Mouse (Mus musculus) cerebellum, adult 2 months (tissue): ENCODE results near the gene Dtx4. TPM values are rescaled to one million over a fixed set of nuclear protein-coding genes. Genes with fewer than 3 reads are reported as not detected.

Experiments
- DNase-seq, 2 experiments: peaks; one replicate each; pipeline ENCODE4 v3.0.0; 2021
- H3K27ac ChIP-seq: fragments of 200-500 bp; 2 replicates; pipeline ENCODE4 v1.5.1; 2012; ENCODE audit warnings: low read length, control low read depth, inconsistent platforms; ENCODE audit not compliant: insufficient read depth
- H3K27me3 ChIP-seq: fragments of 200-500 bp; 2 replicates; pipeline ENCODE4 v1.6.1; 2012; ENCODE audit warnings: inconsistent platforms, mild to moderate bottlenecking, low read length, moderate library complexity; ENCODE audit not compliant: control insufficient read depth, insufficient read depth
- H3K4me1 ChIP-seq: fragments of 200-500 bp; 2 replicates; pipeline ENCODE4 v1.6.1; 2011; ENCODE audit warnings: low read length; ENCODE audit not compliant: control insufficient read depth, insufficient read depth
- H3K4me3 ChIP-seq: fragments of 200-500 bp; replicated peaks from 2 replicates; pipeline ENCODE3; 2011; ENCODE audit warnings: mild to moderate bottlenecking, low read depth, low read length, control low read depth; ENCODE audit not compliant: insufficient read depth
- CTCF ChIP-seq: fragments of 200-500 bp; IDR thresholded peaks from 2 replicates; pipeline ENCODE4 v1.5.1; 2011; ENCODE audit warnings: low read depth, mild to moderate bottlenecking, control low read depth, low read length, moderate library complexity, borderline replicate concordance; ENCODE audit not compliant: insufficient read depth
- POLR2A ChIP-seq: fragments of 200-500 bp; IDR thresholded peaks from 2 replicates; pipeline ENCODE4 v1.6.1; 2011; ENCODE audit warnings: low read length, control low read depth, borderline replicate concordance; ENCODE audit not compliant: insufficient read depth
- WGBS: fragments of 180-500 bp; shearing (Covaris S2); methylation state at CpG from one replicate; pipeline ENCODE4 v1.1.7; 2018; 5-methylcytosine and 5-hydroxymethylcytosine counted together
- polyA plus RNA-seq: library from polyadenylated mRNA; depleted of rRNA; stranded (reverse); fragments of >200 nt; gene quantifications from 2 replicates; pipeline ENCODE4 v1.2.3, GENCODE M21; 2012

Gene Dtx4
- polyA plus RNA-seq, 1 experiment = 11.4 TPM

- no peaks in the 10 kb centered on the region for H3K27me3 ChIP-seq
- WGBS = 81% methylated on average over 5 of the region's 5 CpGs
- peaks cover 5% of the 10 kb centered on the region for H3K4me1 ChIP-seq
- TF ChIP-seq POLR2A = no peak
- TF ChIP-seq CTCF = no peak
- no peak for DNase-seq
- H3K4me3 ChIP-seq = no peak overlapping the region
- H3K27ac ChIP-seq = no peak overlapping the region
These were observed 28.8 kb downstream of the Dtx4 start for GRCm38 (mm10) chr19:12472381-12472976.

- H3K4me1 ChIP-seq = peaks cover 5% of the 10 kb centered on the region
- H3K4me3 ChIP-seq = no peak overlapping the region
- WGBS = 41% methylated on average over 3 of the region's 3 CpGs
- TF ChIP-seq POLR2A (no peak), CTCF (no peak)
- no peak for DNase-seq
- no peaks in the 10 kb centered on the region for H3K27me3 ChIP-seq
- no peak overlapping the region for H3K27ac ChIP-seq
These were observed 29.4 kb downstream of the Dtx4 start for GRCm38 (mm10) chr19:12471866-12472265.

- H3K4me3 ChIP-seq = no peak overlapping the region
- H3K27me3 ChIP-seq = no peaks in the 10 kb centered on the region
- no peak overlapping the region for H3K27ac ChIP-seq
- H3K4me1 ChIP-seq = no peaks in the 10 kb centered on the region
- WGBS = 69% methylated on average over 5 of the region's 5 CpGs
- no peak for DNase-seq
- no peak for TF ChIP-seq POLR2A
- peak; percentile 31; the same call in 1 of the 2 replicates for TF ChIP-seq CTCF
These were observed 33.8 kb downstream of the Dtx4 start for GRCm38 (mm10) chr19:12467436-12467835.

- no peaks in the 10 kb centered on the region for H3K4me1 ChIP-seq
- no peak overlapping the region for H3K27ac ChIP-seq
- no peaks in the 10 kb centered on the region for H3K27me3 ChIP-seq
- TF ChIP-seq CTCF = peak; percentile 91
- no peak for TF ChIP-seq POLR2A
- DNase-seq = peak; percentile 59 to 62
- 21% methylated on average over 7 of the region's 7 CpGs for WGBS
- no peak overlapping the region for H3K4me3 ChIP-seq
These were observed 35.0 kb downstream of the Dtx4 start for GRCm38 (mm10) chr19:12466204-12466603.

GRCm38 (mm10) chr19:12465530-12466144 is 35.6 kb downstream of the Dtx4 start:
- TF ChIP-seq POLR2A (no peak), CTCF (no peak)
- 89% methylated on average over 10 of the region's 10 CpGs for WGBS

GRCm38 (mm10) chr19:12464674-12465073 is 36.6 kb downstream of the Dtx4 start:
- WGBS = 59% methylated on average over 4 of the region's 4 CpGs
- Histone ChIP-seq H3K27ac (no peak overlapping the region), H3K27me3 (no peaks in the 10 kb centered on the region), H3K4me3 (no peak overlapping the region), H3K4me1 (no peaks in the 10 kb centered on the region)
- TF ChIP-seq POLR2A (no peak), CTCF (no peak)
- no peak for DNase-seq

More at GRCm38 (mm10) chr19:12465530-12466144, 35.6 kb downstream of the Dtx4 start:
- no peak for DNase-seq
- no peak overlapping the region for H3K4me3 ChIP-seq
- H3K4me1 ChIP-seq = no peaks in the 10 kb centered on the region
- no peak overlapping the region for H3K27ac ChIP-seq
- no peaks in the 10 kb centered on the region for H3K27me3 ChIP-seq

GRCm38 (mm10) chr19:12464127-12464526 is 37.1 kb downstream of the Dtx4 start:
- H3K27me3 ChIP-seq = no peaks in the 10 kb centered on the region
- H3K4me3 ChIP-seq = no peak overlapping the region
- TF ChIP-seq CTCF = no peak
- no peak for TF ChIP-seq POLR2A
- DNase-seq = no peak
- H3K4me1 ChIP-seq = no peaks in the 10 kb centered on the region
- 86% methylated on average over 5 of the region's 5 CpGs for WGBS
- H3K27ac ChIP-seq = no peak overlapping the region

- Histone ChIP-seq H3K27ac (no peak overlapping the region), H3K27me3 (no peaks in the 10 kb centered on the region), H3K4me1 (no peaks in the 10 kb centered on the region), H3K4me3 (no peak overlapping the region)
- WGBS = 42% methylated on average over 1 of the region's 1 CpGs
- no peak for DNase-seq
- TF ChIP-seq CTCF (no peak), POLR2A (no peak)
These were observed 37.6 kb downstream of the Dtx4 start for GRCm38 (mm10) chr19:12463722-12464035.
